Mouse (Mus musculus): ENCODE data around the gene B3galt6. TPM values are rescaled to one million over a fixed set of nuclear protein-coding genes. Genes with fewer than 3 reads are reported as not detected.
A peak's percentile ranks its signal among the peaks of the same experiment; 100 is the strongest.

B3galt6 gene
- total and polyA plus RNA-seq, 3 experiments: 3.4 to 11.3 (median 8.6) TPM

DNA sequence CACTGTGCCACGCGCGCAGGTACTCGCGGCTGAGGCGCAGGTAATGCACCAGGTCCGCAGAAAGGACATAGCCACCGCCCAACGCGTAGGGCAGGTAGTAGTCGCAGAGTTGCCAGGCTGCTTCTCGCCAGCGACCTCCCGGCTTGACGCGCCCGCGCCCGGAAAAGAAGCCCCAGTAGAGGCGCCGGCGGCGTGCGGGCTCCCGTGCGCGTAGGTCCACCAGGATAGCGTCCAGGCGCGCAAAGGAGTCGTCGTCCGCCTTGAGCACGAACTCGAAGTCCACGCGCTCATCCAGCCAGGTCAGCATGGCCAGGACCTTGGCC lies 580 bp downstream of the B3galt6 start:
- H3K9ac ChIP-seq (ENCODE audit: insufficient read depth, low read depth): peak overlapping the region; percentile 65
- peaks cover 9 to 32% of the 10 kb centered on the region in 2 experiments for H3K36me3 ChIP-seq (replicated peaks in 1 of 2; ENCODE audit: control insufficient read depth in 1 of 2, insufficient read depth in 1 of 2, low read length in 1 of 2)
- in situ Hi-C loops (cut with MboI; ENCODE audit: low pct_ligation_motif_present, low pct_unique_long_range_greater_than_20kb, low sequenced_read_pairs): no loop called here
- TF ChIP-seq UBTF (IDR thresholded peaks at IDR 0.05; ENCODE audit: low read depth, low read length): no peak
- 0 out of 2 replicates have a peak, but pooled peaks have one; percentile 7 for TF ChIP-seq ZMIZ1 (IDR thresholded peaks at IDR 0.05; ENCODE audit: low read depth, low read length)
- H3K4me3 ChIP-seq (replicated peaks in 1 of 3; ENCODE audit: low read depth in 2 of 3, low read length in 2 of 3, poor library complexity in 1 of 3): peak overlapping the region; percentile 56 to 84 (median 70)
- H3K27me3 ChIP-seq (replicated peaks): no peaks in the 10 kb centered on the region
- H3K27ac ChIP-seq (ENCODE audit: insufficient read depth, low read depth): peak overlapping the region; percentile 90
- peaks cover 4% of the 10 kb centered on the region for H3K9me3 ChIP-seq (replicated peaks; ENCODE audit: low read length)
- peaks cover 41% of the 10 kb centered on the region for H3K79me2 ChIP-seq (replicated peaks; ENCODE audit: control insufficient read depth, extremely low read depth, insufficient read depth, poor library complexity, severe bottlenecking)
- H3K4me1 ChIP-seq (ENCODE audit: control insufficient read depth in 1 of 2, insufficient read depth in 2 of 2): peaks cover 11 to 41% of the 10 kb centered on the region in 2 experiments
- DNase-seq (ENCODE audit: extremely low read depth): no peak
- H3K4me2 ChIP-seq (ENCODE audit: insufficient read depth, low read depth, poor library complexity, severe bottlenecking): peak overlapping the region; percentile 82
- dilution Hi-C loops (cut with MboI; ENCODE audit: extremely low pct_ligation_motif_present, extremely low pct_unique_long_range_greater_than_20kb, low sequenced_read_pairs): no loop called here

DNA sequence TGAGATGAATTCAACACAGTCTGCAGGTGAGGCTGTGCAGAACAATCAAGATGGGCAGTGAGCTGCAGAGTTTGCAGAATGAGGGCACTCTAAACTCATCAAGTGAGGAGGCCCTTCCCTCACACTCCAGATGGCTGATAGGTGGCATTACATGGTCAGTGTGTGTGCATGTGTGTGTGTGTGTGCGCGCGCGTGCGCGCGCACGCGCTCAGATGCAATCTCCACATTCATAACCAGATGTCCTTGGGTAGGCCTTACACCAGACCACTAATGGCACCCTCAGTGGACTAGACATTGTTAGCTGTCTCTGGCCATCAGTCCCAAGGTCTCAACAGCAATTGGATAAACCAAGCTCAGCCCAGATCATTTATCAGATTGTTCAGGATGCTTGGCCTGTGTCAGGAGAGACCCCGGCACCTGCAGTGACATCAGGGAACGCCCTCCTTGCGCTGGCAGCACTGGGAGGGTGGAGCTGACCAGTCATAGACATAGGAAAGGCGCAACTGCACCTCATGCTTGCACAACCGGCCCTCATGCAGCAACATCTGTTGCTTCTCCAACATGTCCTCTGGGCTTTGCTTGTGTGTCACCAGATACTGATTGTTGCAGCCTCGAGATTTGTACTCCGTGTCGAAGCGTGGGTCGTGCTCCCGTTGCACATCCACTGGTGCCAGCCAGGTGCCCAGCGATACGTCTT lies 1.1 kb downstream of the B3galt6 start:
- peaks cover 4% of the 10 kb centered on the region for H3K9me3 ChIP-seq (replicated peaks; ENCODE audit: low read length)
- H3K79me2 ChIP-seq (replicated peaks; ENCODE audit: control insufficient read depth, extremely low read depth, insufficient read depth, poor library complexity, severe bottlenecking): peaks cover 36% of the 10 kb centered on the region
- peak overlapping the region; percentile 82 for H3K4me2 ChIP-seq (ENCODE audit: insufficient read depth, low read depth, poor library complexity, severe bottlenecking)
- H3K36me3 ChIP-seq (replicated peaks in 1 of 2; ENCODE audit: control insufficient read depth in 1 of 2, insufficient read depth in 1 of 2, low read length in 1 of 2): peaks cover 4 to 27% of the 10 kb centered on the region in 2 experiments
- TF ChIP-seq CTCF (conservative IDR thresholded peaks at IDR 0.05 in 1 of 2, IDR thresholded peaks at IDR 0.05 in 1 of 2; ENCODE audit: low read depth in 2 of 2, low read length in 2 of 2): no peak
- peak; percentile 44 for TF ChIP-seq BHLHE40 (IDR thresholded peaks at IDR 0.05; ENCODE audit: low read depth, low read length)
- peak; percentile 47 for TF ChIP-seq MYC (IDR thresholded peaks at IDR 0.05; ENCODE audit: low read depth, low read length)
- no peak for TF ChIP-seq UBTF (IDR thresholded peaks at IDR 0.05; ENCODE audit: low read depth, low read length)
- TF ChIP-seq POLR2A (IDR thresholded peaks at IDR 0.05; ENCODE audit: low read depth, low read length): peak; percentile 16; the same call in 1 of the 2 replicates
- peak; percentile 73 for TF ChIP-seq NRF1 (IDR thresholded peaks at IDR 0.05; ENCODE audit: low read depth, low read length)
- peak overlapping the region; percentile 56 to 84 (median 70) for H3K4me3 ChIP-seq (replicated peaks in 1 of 3; ENCODE audit: low read depth in 2 of 3, low read length in 2 of 3, poor library complexity in 1 of 3)
- H3K27me3 ChIP-seq (replicated peaks): no peaks in the 10 kb centered on the region
- peak overlapping the region; percentile 65 for H3K9ac ChIP-seq (ENCODE audit: insufficient read depth, low read depth)
- dilution Hi-C loops (cut with MboI; ENCODE audit: extremely low pct_ligation_motif_present, extremely low pct_unique_long_range_greater_than_20kb, low sequenced_read_pairs) (no loop called here), in situ Hi-C loops (cut with MboI; ENCODE audit: low pct_ligation_motif_present, low pct_unique_long_range_greater_than_20kb, low sequenced_read_pairs) (no loop called here)
- H3K4me1 ChIP-seq (ENCODE audit: control insufficient read depth in 1 of 2, insufficient read depth in 2 of 2): peaks cover 11 to 38% of the 10 kb centered on the region in 2 experiments
- no peak for DNase-seq (ENCODE audit: extremely low read depth)
- H3K27ac ChIP-seq (ENCODE audit: insufficient read depth, low read depth): no peak overlapping the region; the same call in 1 of the 2 replicates

DNA sequence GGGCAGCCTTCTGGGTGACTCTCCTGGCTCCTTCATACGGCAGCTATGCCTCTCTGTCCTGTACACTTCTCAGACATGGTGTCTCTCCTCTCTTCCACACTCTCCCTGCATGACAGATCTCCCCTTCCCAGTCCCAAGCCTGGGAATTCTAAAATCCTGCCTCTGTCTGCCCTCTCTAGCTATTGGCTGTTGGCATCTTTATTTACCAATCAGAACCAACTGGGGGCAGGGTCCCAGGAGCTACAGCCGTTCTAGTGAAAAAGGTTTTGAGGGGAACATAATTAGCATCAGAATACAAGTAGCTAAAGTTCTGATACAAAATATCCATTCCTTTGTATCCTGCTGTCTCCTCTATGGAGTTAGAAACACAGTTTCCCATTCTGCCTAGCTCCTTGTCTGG lies 8.7 kb downstream of the B3galt6 start:
- Histone ChIP-seq H3K4me2 (ENCODE audit: insufficient read depth, low read depth, poor library complexity, severe bottlenecking) (no peak overlapping the region), H3K27ac (ENCODE audit: insufficient read depth, low read depth) (no peak overlapping the region), H3K4me3 (replicated peaks in 1 of 3; ENCODE audit: low read depth in 2 of 3, low read length in 2 of 3, poor library complexity in 1 of 3) (no peak overlapping the region), H3K36me3 (replicated peaks in 1 of 2; ENCODE audit: control insufficient read depth in 1 of 2, insufficient read depth in 1 of 2, low read length in 1 of 2) (no peaks in the 10 kb centered on the region), H3K9ac (ENCODE audit: insufficient read depth, low read depth) (no peak overlapping the region), H3K4me1 (ENCODE audit: control insufficient read depth in 1 of 2, insufficient read depth in 2 of 2) (no peaks in the 10 kb centered on the region), H3K27me3 (replicated peaks) (peaks cover 3% of the 10 kb centered on the region), H3K9me3 (replicated peaks; ENCODE audit: low read length) (no peaks in the 10 kb centered on the region), H3K79me2 (replicated peaks; ENCODE audit: control insufficient read depth, extremely low read depth, insufficient read depth, poor library complexity, severe bottlenecking) (no peaks in the 10 kb centered on the region)
- dilution Hi-C loops (cut with MboI; ENCODE audit: extremely low pct_ligation_motif_present, extremely low pct_unique_long_range_greater_than_20kb, low sequenced_read_pairs): no loop called here
- in situ Hi-C loops (cut with MboI; ENCODE audit: low pct_ligation_motif_present, low pct_unique_long_range_greater_than_20kb, low sequenced_read_pairs): loop anchor here (5.0 kb wide), 1 partner anchor 49 kb away; no protein-coding TSS in a partner anchor
- no peak for DNase-seq (ENCODE audit: extremely low read depth)
- TF ChIP-seq PAX5 (IDR thresholded peaks at IDR 0.05; ENCODE audit: low read length) (no peak), ZKSCAN1 (IDR thresholded peaks at IDR 0.05; ENCODE audit: borderline replicate concordance, low read depth, low read length) (no peak), GABPA (IDR thresholded peaks at IDR 0.05; ENCODE audit: insufficient replicate concordance, low read depth, low read length) (no peak), POLR2AphosphoS2 (IDR thresholded peaks at IDR 0.05; ENCODE audit: low read depth, low read length) (no peak), RAD21 (IDR thresholded peaks at IDR 0.05; ENCODE audit: low read depth, low read length) (no peak), TBP (conservative IDR thresholded peaks at IDR 0.05; ENCODE audit: low read depth, low read length) (no peak), E2F4 (IDR thresholded peaks at IDR 0.05; ENCODE audit: insufficient replicate concordance, low read depth, low read length) (no peak)

Data from CH12.LX (cell line).